Mouse (Mus musculus) MEL (cell line): Measurements from ENCODE around the gene Blcap. TPM values are rescaled to one million over a fixed set of nuclear protein-coding genes. Genes with fewer than 3 reads are reported as not detected.

Experiments used
- DNase-seq: peaks from one replicate; pipeline ENCODE4 v3.0.0; 2011; ENCODE audit warnings: low read depth, low spot score
- H3K27ac ChIP-seq: 2 replicates; pipeline ENCODE4 v1.5.1; 2012; ENCODE audit warnings: low read depth, mild to moderate bottlenecking, control low read depth, low read length, moderate library complexity; ENCODE audit not compliant: control insufficient read depth
- H3K27me3 ChIP-seq, 2 experiments: fragments of 150-350 bp in 1 of 2; sonication (generic) in 1 of 2; 2 replicates each; pipeline ENCODE4 v1.6.1; 2012; ENCODE audit warnings: low read length in 2 of 2, mild to moderate bottlenecking in 2 of 2, improper control_type of control experiment in 1 of 2, moderate library complexity in 1 of 2; ENCODE audit not compliant: insufficient read depth in 2 of 2, control insufficient read depth in 1 of 2
- H3K36me3 ChIP-seq, 2 experiments: 2 replicates each; pipeline ENCODE4 v1.6.1; 2012 to 2014; ENCODE audit warnings: low read length in 2 of 2, improper control_type of control experiment in 1 of 2, inconsistent platforms in 1 of 2, mild to moderate bottlenecking in 1 of 2; ENCODE audit not compliant: insufficient read depth in 2 of 2, control insufficient read depth in 1 of 2
- H3K4me1 ChIP-seq, 2 experiments: fragments of 150-350 bp in 1 of 2; sonication (generic) in 1 of 2; 2 replicates each; pipeline ENCODE4 v1.6.1; 2012; ENCODE audit warnings: low read length in 2 of 2, improper control_type of control experiment in 1 of 2, mild to moderate bottlenecking in 1 of 2; ENCODE audit not compliant: insufficient read depth in 2 of 2, control insufficient read depth in 1 of 2
- H3K4me3 ChIP-seq, 2 experiments: fragments of 150-350 bp in 1 of 2; sonication (generic) in 1 of 2; 2 replicates each; pipeline ENCODE4 v1.5.1; 2012; ENCODE audit warnings: low read depth in 2 of 2, low read length in 2 of 2, mild to moderate bottlenecking in 2 of 2, moderate library complexity in 2 of 2, control low read depth in 1 of 2, improper control_type of control experiment in 1 of 2; ENCODE audit not compliant: control insufficient read depth in 1 of 2, insufficient read depth in 1 of 2
- H3K79me2 ChIP-seq: 2 replicates; pipeline ENCODE4 v1.6.1; 2012; ENCODE audit warnings: mild to moderate bottlenecking, low read length, moderate library complexity; ENCODE audit not compliant: control insufficient read depth, poor library complexity, insufficient read depth
- H3K9ac ChIP-seq: 2 replicates; pipeline ENCODE4 v1.6.1; 2012; ENCODE audit warnings: low read depth, mild to moderate bottlenecking, control low read depth, low read length, moderate library complexity; ENCODE audit not compliant: control insufficient read depth, poor library complexity, severe bottlenecking
- H3K9me3 ChIP-seq: fragments of 150-350 bp; sonication (generic); replicated peaks from 2 replicates; pipeline ENCODE4 v1.6.1; 2012; ENCODE audit warnings: mild to moderate bottlenecking, low read length, improper control_type of control experiment, moderate library complexity; ENCODE audit not compliant: insufficient read depth
- BHLHE40 ChIP-seq: IDR thresholded peaks from 2 replicates; pipeline ENCODE4 v1.6.1; 2012; ENCODE audit warnings: low read depth, mild to moderate bottlenecking, inconsistent platforms, low read length, improper control_type of control experiment, borderline replicate concordance
- CHD2 ChIP-seq: IDR thresholded peaks from 2 replicates; pipeline ENCODE4 v1.6.1; 2011; ENCODE audit warnings: low read length, improper control_type of control experiment
- CTCF ChIP-seq, 3 experiments: IDR thresholded peaks in 2 of 3; conservative IDR thresholded peaks in 1 of 3; 2 replicates each; pipeline ENCODE4 v1.5.1; 2011 to 2012; ENCODE audit warnings: low read length in 3 of 3, low read depth in 2 of 3, mild to moderate bottlenecking in 2 of 3, improper control_type of control experiment in 1 of 3, inconsistent platforms in 1 of 3, mixed read lengths in 1 of 3, moderate library complexity in 1 of 3; ENCODE audit not compliant: control insufficient read depth in 1 of 3, insufficient read depth in 1 of 3, poor library complexity in 1 of 3, severe bottlenecking in 1 of 3
- EP300 ChIP-seq, 2 experiments: IDR thresholded peaks; 2 replicates each; pipeline ENCODE4 v1.6.1; 2011; ENCODE audit warnings: improper control_type of control experiment in 2 of 2, low read length in 2 of 2, low read depth in 1 of 2, mild to moderate bottlenecking in 1 of 2
- ETS1 ChIP-seq: IDR thresholded peaks from 2 replicates; pipeline ENCODE4 v1.6.1; 2012; ENCODE audit warnings: low read depth, mild to moderate bottlenecking, inconsistent platforms, low read length, improper control_type of control experiment, moderate library complexity
- GABPA ChIP-seq: IDR thresholded peaks from 2 replicates; pipeline ENCODE4 v1.6.1; 2012; ENCODE audit warnings: low read depth, mild to moderate bottlenecking, inconsistent platforms, low read length, improper control_type of control experiment, moderate library complexity
- HCFC1 ChIP-seq: IDR thresholded peaks from 2 replicates; pipeline ENCODE4 v1.6.1; 2012; ENCODE audit warnings: low read depth, mild to moderate bottlenecking, inconsistent platforms, low read length, improper control_type of control experiment, moderate library complexity
- MAX ChIP-seq: IDR thresholded peaks from 2 replicates; pipeline ENCODE4 v1.6.1; 2011; ENCODE audit warnings: low read length, improper control_type of control experiment
- NRF1 ChIP-seq: IDR thresholded peaks from 2 replicates; pipeline ENCODE4 v1.6.1; 2014; ENCODE audit warnings: low read depth, mild to moderate bottlenecking, inconsistent platforms, low read length, improper control_type of control experiment, moderate library complexity; ENCODE audit not compliant: poor library complexity, insufficient read depth, severe bottlenecking
- POLR2AphosphoS2 ChIP-seq: IDR thresholded peaks from 2 replicates; pipeline ENCODE4 v1.6.1; 2011; ENCODE audit warnings: low read length, improper control_type of control experiment
- POLR2AphosphoS5 ChIP-seq: IDR thresholded peaks from 2 replicates; pipeline ENCODE4 v1.6.1; 2012; ENCODE audit warnings: low read depth, borderline replicate concordance, mild to moderate bottlenecking, inconsistent platforms, low read length, moderate library complexity, mixed read lengths
- RAD21 ChIP-seq: IDR thresholded peaks from 2 replicates; pipeline ENCODE4 v1.6.1; 2011; ENCODE audit warnings: mild to moderate bottlenecking, low read depth, low read length, improper control_type of control experiment
- RCOR1 ChIP-seq: IDR thresholded peaks from 2 replicates; pipeline ENCODE4 v1.6.1; 2012; ENCODE audit warnings: low read depth, mild to moderate bottlenecking, inconsistent platforms, low read length, improper control_type of control experiment
- SIN3A ChIP-seq: IDR thresholded peaks from 2 replicates; pipeline ENCODE4 v1.6.1; 2012; ENCODE audit warnings: low read length, improper control_type of control experiment, inconsistent platforms
- SMC3 ChIP-seq: IDR thresholded peaks from 2 replicates; pipeline ENCODE4 v1.6.1; 2011; ENCODE audit warnings: low read depth, low read length, improper control_type of control experiment
- TCF12 ChIP-seq: IDR thresholded peaks from 2 replicates; pipeline ENCODE4 v1.6.1; 2014; ENCODE audit warnings: low read depth, mild to moderate bottlenecking, inconsistent platforms, low read length, improper control_type of control experiment, moderate library complexity
- USF1 ChIP-seq: IDR thresholded peaks from 2 replicates; pipeline ENCODE4 v1.6.1; 2014; ENCODE audit warnings: low read depth, mild to moderate bottlenecking, inconsistent platforms, low read length, improper control_type of control experiment, moderate library complexity
- USF2 ChIP-seq, 2 experiments: IDR thresholded peaks; 2 replicates each; pipeline ENCODE4 v1.6.1; 2011 to 2012; ENCODE audit warnings: improper control_type of control experiment in 2 of 2, low read length in 2 of 2, borderline replicate concordance in 1 of 2, inconsistent platforms in 1 of 2, low read depth in 1 of 2, mild to moderate bottlenecking in 1 of 2; ENCODE audit not compliant: insufficient read depth in 1 of 2
- polyA plus RNA-seq, 2 experiments: library from polyadenylated mRNA; stranded (reverse) in 1 of 2; unstranded in 1 of 2; fragments of >175 nt in 1 of 2; fragments of >200 nt in 1 of 2; gene quantifications; 2 replicates each; pipeline versions ENCODE4 v1.2.1 to v1.2.4; 2012; ENCODE audit warnings: low replicate concordance in 2 of 2, low read depth in 1 of 2; ENCODE audit not compliant: insufficient read length in 2 of 2, insufficient read depth in 1 of 2, missing spikeins in 1 of 2
- total RNA-seq: library from RNA; depleted of rRNA; stranded (reverse); fragments of 300-350 nt; gene quantifications from 2 replicates; pipeline ENCODE4 v1.2.3, GENCODE M21; 2012

The Blcap gene
- total and polyA plus RNA-seq, 3 experiments, result 11.6 to 19.1 TPM; not detected in 1

- H3K79me2 ChIP-seq, result no peaks in the 10 kb centered on the region
- no peak overlapping the region for H3K9ac ChIP-seq
- TF ChIP-seq BHLHE40, result no peak
- no peak for TF ChIP-seq CTCF (IDR thresholded peaks at IDR 0.05 in 2 of 3, conservative IDR thresholded peaks at IDR 0.05 in 1 of 3; ENCODE audit: control insufficient read depth in 1 of 3, insufficient read depth in 1 of 3, low read depth in 2 of 3, low read length in 3 of 3, poor library complexity in 1 of 3, severe bottlenecking in 1 of 3)
- no peak for TF ChIP-seq CHD2
- DNase-seq, result no peak
- H3K36me3 ChIP-seq, result no peaks in the 10 kb centered on the region
- H3K27me3 ChIP-seq, result peaks cover 3 to 12% of the 10 kb centered on the region in 2 experiments; a peak in 3 of 4 replicates
- no peaks in the 10 kb centered on the region for H3K9me3 ChIP-seq
- H3K27ac ChIP-seq, result no peak overlapping the region
- no peak overlapping the region for H3K4me3 ChIP-seq
- no peaks in the 10 kb centered on the region for H3K4me1 ChIP-seq
Observed at GRCm38 (mm10) chr2:157510031-157510430, 61.0 kb downstream of the Blcap start.

GRCm38 (mm10) chr2:157509182-157509581 lies 61.9 kb downstream of the Blcap start:
- TF ChIP-seq POLR2AphosphoS5 (no peak), EP300 (IDR thresholded peaks at IDR 0.05; ENCODE audit: low read depth in 1 of 2, low read length in 2 of 2) (no peak), USF2 (IDR thresholded peaks at IDR 0.05; ENCODE audit: borderline replicate concordance in 1 of 2, insufficient read depth in 1 of 2, low read depth in 1 of 2, low read length in 2 of 2) (no peak), SIN3A (no peak), NRF1 (no peak), ETS1 (no peak), USF1 (no peak), HCFC1 (no peak), TCF12 (no peak), SMC3 (no peak), RAD21 (no peak), POLR2AphosphoS2 (no peak), CTCF (IDR thresholded peaks at IDR 0.05 in 2 of 3, conservative IDR thresholded peaks at IDR 0.05 in 1 of 3; ENCODE audit: control insufficient read depth in 1 of 3, insufficient read depth in 1 of 3, low read depth in 2 of 3, low read length in 3 of 3, poor library complexity in 1 of 3, severe bottlenecking in 1 of 3) (no peak), RCOR1 (no peak), GABPA (no peak), MAX (no peak)
- TF ChIP-seq, all 39 proteins: peak for 0
- Histone ChIP-seq H3K27me3 (peaks cover 3 to 9% of the 10 kb centered on the region in 2 experiments; a peak in 2 of 4 replicates), H3K4me1 (no peaks in the 10 kb centered on the region), H3K27ac (no peak overlapping the region), H3K79me2 (no peaks in the 10 kb centered on the region), H3K36me3 (no peaks in the 10 kb centered on the region), H3K9ac (no peak overlapping the region), H3K9me3 (no peaks in the 10 kb centered on the region), H3K4me3 (no peak overlapping the region)
- DNase-seq, result no peak
